Mouse (Mus musculus): ENCODE results near the gene Hdhd3. TPM values are rescaled to one million over a fixed set of nuclear protein-coding genes. Genes with fewer than 3 reads are reported as not detected.

Hdhd3 gene
- polyA plus RNA-seq, 1 experiment = 63.6 TPM

GRCm38 (mm10) chr4:62501534-62501933 is 1.7 kb downstream of the Hdhd3 start:
- Histone ChIP-seq H3K36me3 (ENCODE audit: control insufficient read depth, insufficient read depth, low read length) (peaks cover 25% of the 10 kb centered on the region), H3K27me3 (ENCODE audit: control insufficient read depth, insufficient read depth, low read length) (no peaks in the 10 kb centered on the region)
- under 1% methylated on average over 7 of the region's 7 CpGs for WGBS

GRCm38 (mm10) chr4:62500799-62501198 is 2.5 kb downstream of the Hdhd3 start:
- H3K36me3 ChIP-seq (ENCODE audit: control insufficient read depth, insufficient read depth, low read length) = peaks cover 25% of the 10 kb centered on the region
- 41% methylated on average over 4 of the region's 4 CpGs for WGBS
- H3K4me1 ChIP-seq (ENCODE audit: control insufficient read depth, insufficient read depth, insufficient read length, low read length) = peaks cover 27% of the 10 kb centered on the region
- peak overlapping the region; percentile 97 for H3K27ac ChIP-seq (ENCODE audit: insufficient read depth, low read depth, low read length)
- H3K4me3 ChIP-seq (ENCODE audit: low read depth, low read length) = peak overlapping the region; percentile 26; the same call in 1 of the 2 replicates
- TF ChIP-seq CTCF (IDR thresholded peaks at IDR 0.05; ENCODE audit: extremely low read depth, insufficient read length, insufficient replicate concordance, low read depth, low read length) = no peak
- TF ChIP-seq POLR2A (IDR thresholded peaks at IDR 0.05; ENCODE audit: low read depth, low read length) = no peak; the same call in 1 of the 2 replicates
- H3K27me3 ChIP-seq (ENCODE audit: control insufficient read depth, insufficient read depth, low read length) = no peaks in the 10 kb centered on the region

More at GRCm38 (mm10) chr4:62501534-62501933, 1.7 kb downstream of the Hdhd3 start:
- TF ChIP-seq POLR2A (IDR thresholded peaks at IDR 0.05; ENCODE audit: low read depth, low read length) (no peak), CTCF (IDR thresholded peaks at IDR 0.05; ENCODE audit: extremely low read depth, insufficient read length, insufficient replicate concordance, low read depth, low read length) (no peak)
- peaks cover 20% of the 10 kb centered on the region for H3K4me1 ChIP-seq (ENCODE audit: control insufficient read depth, insufficient read depth, insufficient read length, low read length)
- H3K4me3 ChIP-seq (ENCODE audit: low read depth, low read length) = peak overlapping the region; percentile 96
- H3K27ac ChIP-seq (ENCODE audit: insufficient read depth, low read depth, low read length) = peak overlapping the region; percentile 97

GRCm38 (mm10) chr4:62496815-62497214 is 6.5 kb downstream of the Hdhd3 start:
- peaks cover 16% of the 10 kb centered on the region; the same call in 1 of the 2 replicates for H3K4me1 ChIP-seq (ENCODE audit: control insufficient read depth, insufficient read depth, insufficient read length, low read length)
- H3K4me3 ChIP-seq (ENCODE audit: low read depth, low read length) = no peak overlapping the region
- H3K27ac ChIP-seq (ENCODE audit: insufficient read depth, low read depth, low read length) = no peak overlapping the region
- TF ChIP-seq POLR2A (IDR thresholded peaks at IDR 0.05; ENCODE audit: low read depth, low read length) = no peak
- H3K27me3 ChIP-seq (ENCODE audit: control insufficient read depth, insufficient read depth, low read length) = no peaks in the 10 kb centered on the region
- H3K36me3 ChIP-seq (ENCODE audit: control insufficient read depth, insufficient read depth, low read length) = peaks cover 25% of the 10 kb centered on the region
- 16% methylated on average over 8 of the region's 8 CpGs for WGBS

GRCm38 (mm10) chr4:62495946-62496345 is 7.3 kb downstream of the Hdhd3 start:
- Histone ChIP-seq H3K4me1 (ENCODE audit: control insufficient read depth, insufficient read depth, insufficient read length, low read length) (peaks cover 16% of the 10 kb centered on the region; the same call in 1 of the 2 replicates), H3K36me3 (ENCODE audit: control insufficient read depth, insufficient read depth, low read length) (peaks cover 29% of the 10 kb centered on the region), H3K27ac (ENCODE audit: insufficient read depth, low read depth, low read length) (no peak overlapping the region), H3K4me3 (ENCODE audit: low read depth, low read length) (no peak overlapping the region), H3K27me3 (ENCODE audit: control insufficient read depth, insufficient read depth, low read length) (no peaks in the 10 kb centered on the region)
- TF ChIP-seq POLR2A (IDR thresholded peaks at IDR 0.05; ENCODE audit: low read depth, low read length) = no peak
- no peak for TF ChIP-seq CTCF (IDR thresholded peaks at IDR 0.05; ENCODE audit: extremely low read depth, insufficient read length, insufficient replicate concordance, low read depth, low read length)
- 29% methylated on average over 8 of the region's 8 CpGs for WGBS

- peaks cover 23% of the 10 kb centered on the region for H3K36me3 ChIP-seq (ENCODE audit: control insufficient read depth, insufficient read depth, low read length)
- H3K27me3 ChIP-seq (ENCODE audit: control insufficient read depth, insufficient read depth, low read length) = no peaks in the 10 kb centered on the region
- no peak overlapping the region for H3K27ac ChIP-seq (ENCODE audit: insufficient read depth, low read depth, low read length)
- H3K4me3 ChIP-seq (ENCODE audit: low read depth, low read length) = no peak overlapping the region
- TF ChIP-seq POLR2A (IDR thresholded peaks at IDR 0.05; ENCODE audit: low read depth, low read length) (no peak), CTCF (IDR thresholded peaks at IDR 0.05; ENCODE audit: extremely low read depth, insufficient read length, insufficient replicate concordance, low read depth, low read length) (no peak)
- WGBS = 61% methylated on average over 9 of the region's 9 CpGs
- H3K4me1 ChIP-seq (ENCODE audit: control insufficient read depth, insufficient read depth, insufficient read length, low read length) = peaks cover 10% of the 10 kb centered on the region; the same call in 1 of the 2 replicates
Measured at GRCm38 (mm10) chr4:62494230-62494629, 9.0 kb downstream of the Hdhd3 start.

GRCm38 (mm10) chr4:62492682-62493081 is 10.6 kb downstream of the Hdhd3 start:
- H3K36me3 ChIP-seq (ENCODE audit: control insufficient read depth, insufficient read depth, low read length) = peaks cover 16% of the 10 kb centered on the region
- no peak overlapping the region for H3K4me3 ChIP-seq (ENCODE audit: low read depth, low read length)
- TF ChIP-seq CTCF (IDR thresholded peaks at IDR 0.05; ENCODE audit: extremely low read depth, insufficient read length, insufficient replicate concordance, low read depth, low read length) (no peak), POLR2A (IDR thresholded peaks at IDR 0.05; ENCODE audit: low read depth, low read length) (no peak)
- no peaks in the 10 kb centered on the region for H3K27me3 ChIP-seq (ENCODE audit: control insufficient read depth, insufficient read depth, low read length)
- 72% methylated on average over 2 of the region's 2 CpGs for WGBS
- H3K27ac ChIP-seq (ENCODE audit: insufficient read depth, low read depth, low read length) = no peak overlapping the region
- peaks cover 10% of the 10 kb centered on the region; the same call in 1 of the 2 replicates for H3K4me1 ChIP-seq (ENCODE audit: control insufficient read depth, insufficient read depth, insufficient read length, low read length)

- TF ChIP-seq POLR2A (IDR thresholded peaks at IDR 0.05; ENCODE audit: low read depth, low read length) (no peak), CTCF (IDR thresholded peaks at IDR 0.05; ENCODE audit: extremely low read depth, insufficient read length, insufficient replicate concordance, low read depth, low read length) (no peak)
- H3K27ac ChIP-seq (ENCODE audit: insufficient read depth, low read depth, low read length) = no peak overlapping the region
- WGBS = 89% methylated on average over 2 of the region's 2 CpGs
- H3K36me3 ChIP-seq (ENCODE audit: control insufficient read depth, insufficient read depth, low read length) = peaks cover 27% of the 10 kb centered on the region
- H3K4me1 ChIP-seq (ENCODE audit: control insufficient read depth, insufficient read depth, insufficient read length, low read length) = peaks cover 10% of the 10 kb centered on the region; the same call in 1 of the 2 replicates
- no peak overlapping the region for H3K4me3 ChIP-seq (ENCODE audit: low read depth, low read length)
- no peaks in the 10 kb centered on the region for H3K27me3 ChIP-seq (ENCODE audit: control insufficient read depth, insufficient read depth, low read length)
Measured at GRCm38 (mm10) chr4:62487914-62488313, 15.4 kb downstream of the Hdhd3 start.

All from small intestine, adult 2 months (tissue).